Mouse (Mus musculus): ENCODE measurements around the gene Stradb.
"Not testable (repeated sequence)": the region's sequence is repeated elsewhere in the genome, so short reads cannot be mapped to it uniquely, and the experiment has no call there.

Gene Stradb

GRCm38 (mm10) chr1:58973366-58974221 lies at the start of gene Stradb, which contains the start of gene Trak2:
TSS of gene Stradb (plus strand) at chr1:58973522.
TSS of gene Trak2 (minus strand) at chr1:58973430.
- peak; percentile 90 for DNase-seq (ENCODE audit: extremely low spot score, low read depth, low spot score)

DNA sequence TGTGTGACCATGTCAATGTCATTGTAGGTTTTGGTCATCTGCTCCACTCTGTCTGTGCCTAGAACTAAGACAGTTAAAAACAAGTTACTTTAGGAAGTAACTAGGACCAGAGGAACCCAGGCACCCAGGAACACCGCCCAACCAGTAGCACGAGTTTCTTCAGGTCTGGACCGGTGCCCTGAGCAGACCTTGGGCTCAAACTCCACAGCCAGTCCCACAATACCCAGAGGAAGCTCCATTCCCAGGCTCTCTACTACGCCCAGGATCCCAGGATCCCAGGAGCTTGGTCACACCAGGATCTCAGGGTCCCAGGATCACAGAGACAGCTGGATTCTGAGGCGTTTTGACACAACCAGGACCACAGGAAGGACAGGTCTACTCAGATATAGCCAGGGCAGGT lies 46.7 kb upstream of the Stradb start:
- DNase-seq (ENCODE audit: extremely low spot score, low read depth, low spot score): no peak

DNA sequence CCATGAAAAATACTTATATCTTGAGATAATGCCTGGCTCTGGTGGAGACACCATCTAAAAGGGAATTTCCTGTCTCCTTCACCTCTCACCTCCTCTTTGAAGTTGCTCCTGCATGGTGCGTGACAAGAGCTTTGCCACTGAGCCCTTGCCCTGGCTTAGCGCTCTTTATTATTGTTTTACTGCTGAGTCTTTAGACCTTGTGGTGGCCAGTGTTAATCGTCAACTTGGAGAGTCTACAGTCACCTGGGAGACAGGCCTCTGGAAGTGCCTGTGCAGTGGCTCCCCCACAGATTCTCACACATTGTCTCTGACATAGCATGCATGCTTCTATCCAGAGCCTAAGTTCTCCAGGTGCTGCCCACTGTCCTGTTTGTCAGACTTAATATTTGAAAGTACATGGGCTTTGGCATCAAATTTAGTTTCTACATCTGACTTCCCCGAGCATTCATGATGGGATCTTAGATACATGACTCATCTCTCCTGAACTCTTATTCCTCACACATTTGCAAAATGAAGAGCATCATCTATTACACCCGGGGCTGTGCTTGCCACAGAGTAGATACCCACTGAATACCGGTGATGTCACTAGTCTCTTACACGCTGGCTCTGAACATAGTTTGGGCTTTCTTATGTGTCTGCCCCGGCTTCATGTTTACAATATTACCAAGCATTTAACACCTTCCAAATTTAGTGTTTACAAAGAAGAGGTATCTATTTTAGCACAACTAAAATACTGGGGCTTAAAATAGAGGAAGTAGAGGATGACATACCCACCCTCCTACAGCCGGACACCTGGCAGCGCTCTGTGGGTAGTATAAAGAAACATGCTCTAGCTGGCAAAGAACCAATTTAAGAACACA lies 36.3 kb upstream of the Stradb start:
- no peak for DNase-seq (ENCODE audit: extremely low spot score, low read depth, low spot score)

DNA sequence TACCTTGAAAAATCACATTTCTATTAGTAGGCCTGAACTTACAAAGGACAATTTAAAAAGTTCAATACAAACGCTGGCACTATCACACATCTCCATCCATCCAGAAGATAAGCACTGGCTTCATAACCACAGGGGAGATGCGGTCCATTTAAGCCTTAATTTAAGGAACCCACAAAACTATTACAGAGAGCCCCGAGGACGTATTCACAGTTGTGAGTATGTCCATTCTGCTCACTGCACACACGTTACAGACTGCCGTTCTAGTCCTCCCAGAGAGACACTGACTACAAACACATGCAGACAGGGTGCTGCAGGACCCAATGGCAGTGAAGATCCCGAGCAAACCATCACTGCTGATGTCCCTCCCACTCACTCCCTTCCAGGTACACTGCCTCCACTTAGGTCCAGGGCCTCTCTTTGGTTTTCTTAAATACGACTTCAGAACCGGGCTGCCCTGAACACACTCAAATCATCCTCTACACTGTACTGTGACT lies 35.7 kb upstream of the Stradb start:
- DNase-seq (ENCODE audit: extremely low spot score, low read depth, low spot score): no peak

- DNase-seq (ENCODE audit: extremely low spot score, low read depth, low spot score): no peak
Observed at GRCm38 (mm10) chr1:58945523-58945922, 27.8 kb upstream of the Stradb start.

- DNase-seq (ENCODE audit: extremely low spot score, low read depth, low spot score): no peak
Observed at GRCm38 (mm10) chr1:58945960-58946670, 27.2 kb upstream of the Stradb start.

- no peak for DNase-seq (ENCODE audit: extremely low spot score, low read depth, low spot score)
Observed at GRCm38 (mm10) chr1:58946718-58947117, 26.6 kb upstream of the Stradb start.

GRCm38 (mm10) chr1:58949561-58950106 lies 23.7 kb upstream of the Stradb start:
- DNase-seq (ENCODE audit: extremely low spot score, low read depth, low spot score): no peak

GRCm38 (mm10) chr1:58950899-58951648 lies 22.2 kb upstream of the Stradb start:
- no peak for DNase-seq (ENCODE audit: extremely low spot score, low read depth, low spot score)

DNA sequence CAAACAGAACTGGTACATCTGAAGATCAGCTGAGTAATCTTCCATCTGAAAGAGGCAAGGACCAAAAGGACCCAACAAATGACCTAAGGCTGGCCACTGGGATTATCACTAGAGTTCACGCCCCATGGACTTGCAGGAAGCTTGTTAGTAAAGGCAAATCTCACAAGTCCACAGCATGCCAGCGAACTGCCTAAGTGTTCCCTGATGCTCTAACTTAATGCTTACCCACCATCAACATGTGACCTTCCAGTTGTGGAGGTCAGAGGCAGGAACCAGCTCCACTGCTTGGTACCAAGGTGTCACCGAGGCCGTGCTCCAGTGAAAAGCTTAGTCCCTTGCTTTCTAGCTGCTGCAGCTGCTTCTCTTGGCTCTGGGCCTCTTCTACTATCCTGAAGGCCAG lies 21.5 kb upstream of the Stradb start:
- DNase-seq (ENCODE audit: extremely low spot score, low read depth, low spot score): no peak

GRCm38 (mm10) chr1:58952526-58952925 lies 20.8 kb upstream of the Stradb start:
- DNase-seq (ENCODE audit: extremely low spot score, low read depth, low spot score): no peak

GRCm38 (mm10) chr1:58952997-58953396 lies 20.3 kb upstream of the Stradb start:
- no peak for DNase-seq (ENCODE audit: extremely low spot score, low read depth, low spot score)

DNA sequence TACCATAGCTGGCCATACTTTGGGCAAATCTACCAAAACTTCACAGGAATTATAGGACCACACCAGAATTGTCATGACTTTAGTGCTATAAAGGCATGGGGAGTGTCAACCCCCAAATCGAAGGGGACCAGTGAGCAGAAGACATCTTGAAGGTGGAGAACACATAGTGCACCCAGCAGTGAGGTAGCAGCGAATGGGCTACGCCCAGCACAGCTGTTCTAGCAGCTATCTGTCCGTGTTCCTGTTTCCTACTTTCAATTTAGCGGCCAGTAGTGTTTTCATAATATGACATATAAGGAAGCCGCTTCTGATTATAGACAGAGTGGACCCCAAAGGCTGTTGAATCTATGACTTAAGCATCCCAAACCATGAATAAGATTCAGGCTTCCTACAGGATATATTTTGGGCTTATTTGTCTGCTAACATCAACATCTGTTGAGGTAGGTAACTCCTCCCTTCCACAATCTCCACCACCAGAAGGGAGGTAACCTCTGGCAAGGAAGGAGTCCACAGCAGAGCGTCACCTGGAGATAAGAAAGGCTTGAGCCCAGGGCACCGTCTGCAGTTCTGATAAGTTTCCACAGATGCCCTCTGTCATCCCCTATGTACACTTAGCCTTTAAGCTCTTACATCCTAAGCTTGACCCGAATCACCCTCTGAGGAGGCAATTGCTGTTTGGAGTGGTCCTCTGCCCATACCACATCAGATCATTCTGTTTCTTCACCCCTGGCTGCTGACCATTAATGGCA lies 19.5 kb upstream of the Stradb start:
- DNase-seq (ENCODE audit: extremely low spot score, low read depth, low spot score): no peak

DNA sequence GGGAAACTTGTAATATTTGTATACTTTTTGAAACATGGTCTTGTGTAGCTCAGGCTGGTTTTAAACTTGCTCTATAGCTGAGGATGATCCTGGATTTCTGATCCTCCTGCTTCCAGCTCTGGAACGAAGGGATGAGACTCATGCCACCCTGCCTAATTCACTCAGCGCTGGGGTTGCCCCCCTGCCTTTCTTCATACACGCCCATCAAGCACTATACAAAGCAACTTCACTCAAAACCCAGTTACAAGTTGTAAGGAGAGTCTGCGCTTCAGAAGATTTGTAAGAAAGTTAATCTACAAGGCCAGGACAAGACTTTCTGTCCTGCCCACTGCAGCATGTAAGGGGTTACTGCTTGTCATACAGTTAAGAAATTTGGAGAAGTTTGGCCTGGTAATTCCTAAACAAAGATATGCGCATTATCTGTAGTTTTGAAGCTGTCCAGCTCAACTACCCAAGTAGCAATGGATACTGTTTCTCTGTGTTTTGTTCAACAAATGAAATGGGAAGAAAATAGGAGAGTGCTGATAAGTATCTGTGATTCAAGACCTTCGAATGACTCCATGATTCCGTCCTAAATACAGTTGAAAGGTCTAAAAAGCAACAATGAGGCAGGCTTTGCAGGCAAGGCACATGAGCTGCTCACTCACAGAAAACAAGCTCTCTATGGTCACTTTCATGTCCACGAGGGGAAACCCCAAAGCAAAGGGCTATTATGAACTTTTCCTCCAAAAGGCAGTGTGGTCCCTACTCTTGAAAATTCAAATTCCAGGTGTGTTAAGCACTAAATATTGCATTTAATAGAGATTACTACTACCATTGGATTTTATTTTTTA lies 18.5 kb upstream of the Stradb start:
- no peak for DNase-seq (ENCODE audit: extremely low spot score, low read depth, low spot score)

DNA sequence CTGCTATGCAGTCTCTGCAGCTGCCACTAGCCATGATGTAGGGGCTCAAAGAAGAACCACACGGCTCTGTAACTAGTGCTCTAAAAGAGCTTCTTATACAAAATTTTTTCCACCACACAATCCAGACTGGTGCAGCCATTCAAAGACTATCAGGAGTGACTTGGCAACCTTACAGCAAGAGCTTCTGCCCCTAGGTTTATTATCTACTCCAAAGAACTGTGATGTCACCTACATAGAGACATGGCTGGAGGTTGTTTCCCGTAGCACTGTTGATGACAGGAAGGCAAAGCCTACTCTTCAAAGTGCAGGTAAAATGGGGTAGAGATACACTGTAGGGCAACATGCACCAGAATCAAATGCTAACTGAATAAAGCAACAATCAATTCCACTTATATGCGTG lies 17.6 kb upstream of the Stradb start:
- DNase-seq (ENCODE audit: extremely low spot score, low read depth, low spot score): no peak

DNA sequence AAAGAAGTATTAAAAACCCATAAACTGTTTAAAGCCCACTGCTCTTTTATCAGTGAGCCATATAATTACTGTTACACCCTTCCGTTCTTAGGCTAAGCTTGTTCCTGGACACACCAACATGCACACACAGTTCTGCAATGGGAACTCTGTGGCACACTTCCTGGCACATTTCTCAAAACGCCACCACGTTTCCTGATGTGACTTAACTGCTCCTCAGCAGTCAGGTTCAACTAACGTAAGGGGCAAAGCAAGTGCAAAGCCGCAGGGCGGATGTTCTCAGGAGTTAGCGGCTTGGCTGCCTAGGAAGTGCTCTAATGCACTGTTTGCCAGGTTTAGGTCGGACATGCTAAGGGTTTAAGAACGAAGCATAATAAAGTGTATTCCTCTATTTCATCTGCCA lies 17.1 kb upstream of the Stradb start:
- DNase-seq (ENCODE audit: extremely low spot score, low read depth, low spot score): no peak

DNA sequence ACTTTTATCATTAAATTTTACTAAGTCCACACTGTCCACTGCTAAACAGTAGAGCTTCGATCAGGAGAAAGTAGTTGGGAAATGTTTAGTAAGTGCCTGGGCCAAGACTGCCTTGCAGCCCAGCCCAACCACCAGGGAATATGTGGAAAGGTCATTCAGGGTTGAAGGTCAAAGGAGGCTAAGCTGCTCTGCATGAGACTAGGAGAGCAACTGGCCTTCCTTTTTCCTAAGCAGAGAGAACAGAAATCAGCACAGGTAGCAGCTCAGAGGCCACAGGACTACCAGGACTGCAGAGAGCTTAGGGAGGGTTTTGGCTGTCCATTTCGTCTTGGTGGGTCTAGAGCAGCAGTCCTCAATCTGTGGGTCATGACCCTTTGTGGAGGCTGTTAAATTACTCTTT lies 15.4 kb upstream of the Stradb start:
- no peak for DNase-seq (ENCODE audit: extremely low spot score, low read depth, low spot score)

DNA sequence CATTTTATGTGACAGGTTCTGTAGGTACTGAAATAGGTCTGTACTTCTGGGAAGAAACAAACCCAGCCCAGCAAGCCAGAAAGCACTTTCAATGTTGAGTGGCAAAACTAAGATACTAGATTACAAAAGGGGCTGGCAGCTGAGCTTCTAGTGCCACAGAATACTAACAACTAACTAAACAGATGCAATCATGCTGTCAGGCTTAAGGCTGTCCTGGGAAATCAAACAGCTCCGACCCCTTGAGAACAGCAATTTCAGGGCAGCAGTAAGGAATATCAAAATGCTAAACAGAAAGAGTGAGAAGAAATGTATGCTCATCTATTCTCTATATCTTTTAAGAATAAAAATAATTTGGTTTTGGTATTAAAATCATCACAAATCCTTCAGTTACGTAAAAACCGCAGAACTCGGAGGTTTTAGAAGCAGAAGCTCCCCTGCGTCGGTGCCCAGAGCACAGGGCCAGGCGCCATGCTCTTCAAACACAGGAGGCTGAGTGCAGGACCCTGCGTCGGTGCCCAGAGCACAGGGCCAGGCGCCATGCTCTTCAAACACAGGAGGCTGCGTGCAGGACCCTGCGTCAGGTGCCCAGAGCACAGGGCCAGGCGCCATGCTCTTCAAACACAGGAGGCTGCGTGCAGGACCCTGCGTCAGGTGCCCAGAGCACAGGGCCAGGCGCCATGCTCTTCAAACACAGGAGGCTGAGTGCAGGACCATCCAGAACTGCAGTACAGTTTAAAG lies 14.4 kb upstream of the Stradb start:
- DNase-seq (ENCODE audit: extremely low spot score, low read depth, low spot score): not testable (repeated sequence)
